ENCODE assay signal across 23 mouse cellular contexts in genomic region chr3:78884029-78884428, GRCm38 (mm10).
DNase-seq lines count a peak whose midpoint lies in the region; ATAC-seq and TF ChIP-seq lines count a peak whose summit lies in the region.
"Had no signal": no experiment of that assay in that cellular context is flagged by ENCODE, and none has a peak within 500 bp of the region (broad histone marks: within the 10 kb centered on the region; RNA-seq: fewer than 3 reads in every experiment).

No protein-coding gene starts in this region.

- no peaks in the 10 kb centered on the region for H3K36me3 ChIP-seq in lung, embryonic 14.5 days (ENCODE audit: insufficient read depth)
- H3K36me3 ChIP-seq in lung, embryonic 16.5 days (ENCODE audit: control insufficient read depth, insufficient read depth, low read length) = no peaks in the 10 kb centered on the region
- H3K36me3 ChIP-seq: embryonic facial prominence, embryonic 13.5 days; embryonic facial prominence, embryonic 15.5 days; forebrain, embryonic 10.5 days; forebrain, embryonic 12.5 days had no signal

- no peaks in the 10 kb centered on the region for H3K27me3 ChIP-seq in lung, embryonic 14.5 days (ENCODE audit: insufficient read depth, low read length)
- H3K27me3 ChIP-seq in lung, embryonic 16.5 days (ENCODE audit: control insufficient read depth, insufficient read depth, low read depth, low read length) = no peaks in the 10 kb centered on the region
- H3K27me3 ChIP-seq: embryonic facial prominence, embryonic 13.5 days; embryonic facial prominence, embryonic 15.5 days; forebrain, embryonic 12.5 days had no signal

- DNase-seq in lung, embryonic 14.5 days = peak; percentile 75
- DNase-seq in lung, postnatal 36 days = no peak
- DNase-seq in lung, postnatal 25 days (ENCODE audit: low spot score) = no peak
- peak; percentile 31 for DNase-seq in lung, postnatal 10 days
- DNase-seq in lung, adult 2 months = no peak
- DNase-seq in ovary, postnatal 10 days (ENCODE audit: low spot score) = no peak
- DNase-seq: adrenal gland, adult 2 months; adrenal gland, postnatal 10 days; adrenal gland, postnatal 25 days; cerebellum, adult 11 months; cerebellum, adult 18-20 months; cerebellum, adult 8-10 months; cerebellum, adult 9-11 months; cerebellum, postnatal 14 days; cerebellum, postnatal 36 days; embryo, embryonic 11 days had no signal

- ATAC-seq in lung, embryonic 14.5 days (ENCODE audit: insufficient read depth) = peak; percentile 78
- peak; percentile 76; the same call in 1 of the 2 replicates for ATAC-seq in lung, embryonic 16.5 days (ENCODE audit: low read depth)
- ATAC-seq: forebrain, embryonic 14.5 days had no signal

- no peak overlapping the region for H3K4me2 ChIP-seq in lung, embryonic 14.5 days
- no peak overlapping the region for H3K4me2 ChIP-seq in lung, embryonic 16.5 days (ENCODE audit: low read depth, low read length)
- H3K4me2 ChIP-seq: embryonic facial prominence, embryonic 13.5 days; embryonic facial prominence, embryonic 15.5 days; forebrain, embryonic 12.5 days had no signal

- H3K4me1 ChIP-seq in lung, embryonic 14.5 days (ENCODE audit: insufficient read depth) = peaks cover 6% of the 10 kb centered on the region; the same call in 1 of the 2 replicates
- H3K4me1 ChIP-seq in lung, embryonic 16.5 days (replicated peaks; ENCODE audit: control insufficient read depth, insufficient read depth, low read length) = peaks cover 9% of the 10 kb centered on the region
- no peaks in the 10 kb centered on the region for H3K4me1 ChIP-seq in lung, adult 2 months (ENCODE audit: control insufficient read depth, insufficient read depth, low read length)
- H3K4me1 ChIP-seq: embryonic facial prominence, embryonic 13.5 days; embryonic facial prominence, embryonic 15.5 days; forebrain, embryonic 12.5 days had no signal

- TF ChIP-seq POLR2A in lung, adult 2 months (IDR thresholded peaks at IDR 0.05; ENCODE audit: borderline replicate concordance, extremely low read depth, low read depth, low read length) = no peak

- H3K9ac ChIP-seq in lung, embryonic 14.5 days = no peak overlapping the region
- H3K9ac ChIP-seq in lung, embryonic 16.5 days (ENCODE audit: low read length) = no peak overlapping the region
- H3K9ac ChIP-seq: embryonic facial prominence, embryonic 13.5 days; embryonic facial prominence, embryonic 15.5 days; forebrain, embryonic 12.5 days had no signal

- no peaks in the 10 kb centered on the region for H3K9me3 ChIP-seq in lung, embryonic 14.5 days (ENCODE audit: low read depth, low read length)
- H3K9me3 ChIP-seq in lung, embryonic 16.5 days (ENCODE audit: control insufficient read depth, low read length) = no peaks in the 10 kb centered on the region
- H3K9me3 ChIP-seq: embryonic facial prominence, embryonic 13.5 days; embryonic facial prominence, embryonic 15.5 days; forebrain, embryonic 10.5 days; forebrain, embryonic 12.5 days had no signal

- WGBS in lung, embryonic 14.5 days = 37% methylated on average over 11 of the region's 11 CpGs
- 42% methylated on average over 11 of the region's 11 CpGs for WGBS in lung, embryonic 16.5 days
- WGBS in lung, adult 2 months = 43% methylated on average over 11 of the region's 11 CpGs

- no peak for TF ChIP-seq CTCF in lung, embryonic 14.5 days (IDR thresholded peaks at IDR 0.05; ENCODE audit: low read depth)
- TF ChIP-seq CTCF in lung, adult 2 months (IDR thresholded peaks at IDR 0.05; ENCODE audit: insufficient read depth, low read length) = no peak

- no peak overlapping the region for H3K4me3 ChIP-seq in lung, embryonic 14.5 days (ENCODE audit: low read depth, low read length)
- no peak overlapping the region for H3K4me3 ChIP-seq in lung, embryonic 16.5 days (ENCODE audit: low read length)
- H3K4me3 ChIP-seq in lung, adult 2 months (replicated peaks; ENCODE audit: extremely low read depth, low read depth, low read length) = no peak overlapping the region
- H3K4me3 ChIP-seq: embryonic facial prominence, embryonic 13.5 days; embryonic facial prominence, embryonic 15.5 days; erythroblast, embryonic 14.5 days; forebrain, embryonic 10.5 days; forebrain, embryonic 12.5 days had no signal

- H3K27ac ChIP-seq in lung, embryonic 14.5 days (ENCODE audit: low read depth) = no peak overlapping the region
- no peak overlapping the region for H3K27ac ChIP-seq in lung, embryonic 16.5 days (ENCODE audit: low read length)
- H3K27ac ChIP-seq: embryonic facial prominence, embryonic 13.5 days; embryonic facial prominence, embryonic 15.5 days; forebrain, embryonic 10.5 days; forebrain, embryonic 12.5 days had no signal

Comparison
In these comparisons a context has a peak if more than half of its experiments do, and no peak if none do; other contexts are left out.
1. DNase-seq: peak in lung, embryonic 14.5 days (single experiment) and lung, postnatal 10 days (single experiment); none in lung, postnatal 36 days (single experiment), lung, postnatal 25 days (single experiment), lung, adult 2 months (single experiment) and ovary, postnatal 10 days (single experiment).